In the genomic region with DNA sequence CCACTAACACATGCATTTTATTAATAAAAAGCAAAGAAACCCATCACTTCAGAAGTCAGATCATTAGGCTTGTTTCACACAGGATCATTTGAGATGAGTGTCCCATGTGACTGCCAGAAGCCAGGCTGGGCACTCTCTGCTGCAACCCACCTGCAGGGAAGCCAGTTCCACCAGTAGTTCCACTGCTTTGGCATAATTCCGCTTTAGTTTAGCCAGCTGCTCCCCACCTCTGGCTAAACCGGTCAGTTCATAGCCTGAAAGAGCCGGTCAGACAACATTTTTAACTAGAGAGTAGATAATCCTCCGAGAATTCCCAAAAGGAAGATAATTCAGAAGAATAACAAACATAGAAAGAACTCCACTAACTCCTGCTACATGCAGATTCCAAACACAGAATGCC, we compare ENCODE assay signal across 29 mouse cellular contexts. TPM values are rescaled to one million over a fixed set of nuclear protein-coding genes. Genes with fewer than 3 reads are reported as not detected.
"Had no signal": no experiment of that assay in that cellular context is flagged by ENCODE, and none has a peak within 500 bp of the region (broad histone marks: within the 10 kb centered on the region; RNA-seq: fewer than 3 reads in every experiment).

No protein-coding gene starts in this region.

- ATAC-seq: inflammation-experienced regulatory T-cells, adult 6 months; intestine, embryonic 16.5 days; liver, embryonic 12.5 days; midbrain, embryonic 13.5 days; midbrain, embryonic 16.5 days had no signal

- H3K4me2 ChIP-seq: limb, embryonic 13.5 days; liver, embryonic 12.5 days; liver, embryonic 15.5 days; lung, embryonic 15.5 days; midbrain, embryonic 13.5 days; neural tube, embryonic 13.5 days; stomach, embryonic 15.5 days had no signal

- H3K27me3 ChIP-seq: limb, embryonic 13.5 days; liver, embryonic 12.5 days; liver, embryonic 15.5 days; lung, embryonic 15.5 days; megakaryocyte, embryonic 14.5 days; midbrain, embryonic 13.5 days; neural tube, embryonic 13.5 days; stomach, embryonic 15.5 days had no signal

- H3K27ac ChIP-seq: layer of hippocampus, adult 2 months; limb, embryonic 10.5 days; limb, embryonic 13.5 days; liver, embryonic 12.5 days; liver, embryonic 15.5 days; lung, embryonic 15.5 days; midbrain, embryonic 10.5 days; midbrain, embryonic 13.5 days; neural tube, embryonic 13.5 days; stomach, embryonic 15.5 days had no signal

- H3K4me1 ChIP-seq: limb, embryonic 10.5 days; limb, embryonic 13.5 days; liver, embryonic 12.5 days; liver, embryonic 15.5 days; lung, embryonic 15.5 days; midbrain, embryonic 10.5 days; midbrain, embryonic 13.5 days; neural tube, embryonic 13.5 days; stomach, embryonic 15.5 days had no signal

- H3K9me3 ChIP-seq: limb, embryonic 10.5 days; limb, embryonic 13.5 days; liver, embryonic 12.5 days; liver, embryonic 15.5 days; lung, embryonic 15.5 days; megakaryocyte, embryonic 14.5 days; midbrain, embryonic 10.5 days; midbrain, embryonic 13.5 days; neural tube, embryonic 13.5 days; stomach, embryonic 15.5 days had no signal

- H3K4me3 ChIP-seq: layer of hippocampus, adult 2 months; limb, embryonic 10.5 days; limb, embryonic 13.5 days; liver, embryonic 12.5 days; liver, embryonic 15.5 days; lung, embryonic 15.5 days; megakaryocyte, embryonic 14.5 days; midbrain, embryonic 10.5 days; midbrain, embryonic 13.5 days; myocyte; neural tube, embryonic 13.5 days; stomach, embryonic 15.5 days had no signal

- H3K9ac ChIP-seq: limb, embryonic 13.5 days; liver, embryonic 12.5 days; liver, embryonic 15.5 days; lung, embryonic 15.5 days; midbrain, embryonic 13.5 days; neural tube, embryonic 13.5 days; stomach, embryonic 15.5 days had no signal

- DNase-seq: kidney, adult 9 months; kidney, postnatal 25 days; layer of hippocampus, adult 9-11 months; liver; lung, postnatal 10 days; lung, postnatal 36 days; retina, postnatal 1 day; right cerebral cortex, postnatal 25 days; spleen, adult 18-20 months; thymus, adult 2 months; thymus, postnatal 14 days; thymus, postnatal 4 days had no signal

RNA-seq across cellular contexts. Expression of a gene that starts 58.5 kb away (rescaled TPM):
- total RNA-seq: monocyte, adult 5-6 weeks; neutrophil, adult 5-6 weeks had no signal
